In genomic region chr5:138262001-138262400, GRCm38 (mm10) we compare ENCODE assay signal across 10 mouse cellular contexts. TPM values are rescaled to one million over a fixed set of nuclear protein-coding genes. Genes with fewer than 3 reads are reported as not detected.
DNase-seq lines count a peak whose midpoint lies in the region; ATAC-seq lines count a peak whose summit lies in the region.
"Had no signal": no experiment of that assay in that cellular context is flagged by ENCODE, and none has a peak within 500 bp of the region (broad histone marks: within the 10 kb centered on the region; RNA-seq: fewer than 3 reads in every experiment).

No protein-coding gene starts in this region.

- H3K36me3 ChIP-seq in erythroblast, embryonic 14.5 days (ENCODE audit: control insufficient read depth), result peaks cover 54% of the 10 kb centered on the region
- peaks cover 21% of the 10 kb centered on the region for H3K36me3 ChIP-seq in liver, embryonic 11.5 days (ENCODE audit: control insufficient read depth, insufficient read depth, low read length)
- peaks cover 58% of the 10 kb centered on the region for H3K36me3 ChIP-seq in hindbrain, embryonic 14.5 days (replicated peaks; ENCODE audit: control insufficient read depth, insufficient read depth)

- H3K27me3 ChIP-seq in erythroblast, embryonic 14.5 days (ENCODE audit: control insufficient read depth), result no peaks in the 10 kb centered on the region
- H3K27me3 ChIP-seq in liver, embryonic 11.5 days (replicated peaks; ENCODE audit: control insufficient read depth, insufficient read depth, low read length), result no peaks in the 10 kb centered on the region
- H3K27me3 ChIP-seq in hindbrain, embryonic 14.5 days (ENCODE audit: control insufficient read depth, insufficient read depth, low read length), result no peaks in the 10 kb centered on the region

- H3K4me2 ChIP-seq in liver, embryonic 11.5 days, result peak overlapping the region; percentile 94
- H3K4me2 ChIP-seq in hindbrain, embryonic 14.5 days (replicated peaks), result peak overlapping the region; percentile 91

- H3K4me1 ChIP-seq in erythroblast, embryonic 14.5 days (ENCODE audit: control insufficient read depth), result peaks cover 77% of the 10 kb centered on the region
- H3K4me1 ChIP-seq in liver, embryonic 11.5 days (replicated peaks; ENCODE audit: control insufficient read depth, insufficient read depth, low read length), result peaks cover 54% of the 10 kb centered on the region
- H3K4me1 ChIP-seq in hindbrain, embryonic 14.5 days (replicated peaks; ENCODE audit: control insufficient read depth, insufficient read depth, low read length), result peaks cover 20% of the 10 kb centered on the region

- no peak for ATAC-seq in erythroblast, adult 5-6 weeks (replicated peaks; ENCODE audit: low FRiP score, poor library complexity, severe bottlenecking)
- ATAC-seq in liver, embryonic 11.5 days (replicated peaks; ENCODE audit: low FRiP score), result no peak
- no peak for ATAC-seq in hindbrain, embryonic 14.5 days (ENCODE audit: low FRiP score)
- peak; percentile 6; the same call in 1 of the 2 replicates for ATAC-seq in megakaryocyte progenitor cell, adult 5-6 weeks (replicated peaks; ENCODE audit: poor library complexity)

- DNase-seq in liver, embryonic 11.5 days (ENCODE audit: low spot score), result no peak
- no peak for DNase-seq in liver
- DNase-seq in hindbrain, embryonic 14.5 days (ENCODE audit: low spot score), result no peak
- no peak for DNase-seq in kidney, postnatal 10 days
- no peak for DNase-seq in adrenal gland, adult 2 months

- H3K4me3 ChIP-seq in erythroblast, embryonic 14.5 days (replicated peaks), result peak overlapping the region; percentile 95
- H3K4me3 ChIP-seq in liver, embryonic 11.5 days (ENCODE audit: low read depth, low read length), result peak overlapping the region; percentile 97
- no peak overlapping the region for H3K4me3 ChIP-seq in hindbrain, embryonic 14.5 days (replicated peaks; ENCODE audit: low read length)

- 58% methylated on average over 4 of the region's 4 CpGs for WGBS in liver, embryonic 11.5 days
- WGBS in hindbrain, embryonic 14.5 days, result 84% methylated on average over 4 of the region's 4 CpGs

- peak overlapping the region; percentile 90 for H3K27ac ChIP-seq in liver, embryonic 11.5 days (ENCODE audit: low read depth, low read length)
- no peak overlapping the region for H3K27ac ChIP-seq in hindbrain, embryonic 14.5 days

- peak overlapping the region; percentile 97 for H3K9ac ChIP-seq in liver, embryonic 11.5 days (ENCODE audit: low read depth, low read length)
- 0 out of 2 replicates have a peak overlapping the region, but pooled peaks have one; percentile 96 for H3K9ac ChIP-seq in hindbrain, embryonic 14.5 days

- H3K9me3 ChIP-seq in erythroblast, embryonic 14.5 days (ENCODE audit: control insufficient read depth, low read length), result no peaks in the 10 kb centered on the region
- no peaks in the 10 kb centered on the region for H3K9me3 ChIP-seq in liver, embryonic 11.5 days (ENCODE audit: control insufficient read depth, low read length)
- no peaks in the 10 kb centered on the region for H3K9me3 ChIP-seq in hindbrain, embryonic 14.5 days (ENCODE audit: control insufficient read depth, low read length)

RNA-seq across cellular contexts. Expression of gene BC037034, which starts 1.8 kb away (rescaled TPM):
- polyA plus RNA-seq in erythroblast, embryonic 14.5 days (2012), result 2.4 and 2.9 TPM in 2 replicates
- total RNA-seq in erythroblast, adult 5-6 weeks (2015; ENCODE audit: low replicate concordance), result 9.0 and 16.9 TPM in 2 replicates
- 10.5 and 20.8 TPM in 2 replicates for total RNA-seq in erythroblast, adult 5-6 weeks (2017; ENCODE audit: low replicate concordance)
- 6.8 and 7.2 TPM in 2 replicates for polyA plus RNA-seq in liver, embryonic 11.5 days (2014; fragmentation: Nextera tagmentation; extraction: Ambion mirVana)
- 19.5 and 19.7 TPM in 2 replicates for polyA plus RNA-seq in hindbrain, embryonic 14.5 days (2014; fragmentation: Nextera tagmentation; extraction: Ambion mirVana)
- 35.7 and 44.1 TPM in 2 replicates for total RNA-seq in megakaryocyte progenitor cell, adult 5-6 weeks (2015)
- 44.1 and 46.7 TPM in 2 replicates for total RNA-seq in megakaryocyte progenitor cell, adult 5-6 weeks (2017)
- total RNA-seq in adrenal gland, adult 2 months (2021), result 10 to 100 TPM; 24.3 to 28.4 TPM
- 93.4 and 115 TPM in 2 replicates for polyA plus RNA-seq in adrenal gland, adult 2 months (2012; rRNA removed)

RNA-seq across cellular contexts. Expression of gene Lamtor4, which starts 6.7 kb away (rescaled TPM):
- polyA plus RNA-seq in erythroblast, embryonic 14.5 days (2012), result 2.2 and 2.3 TPM in 2 replicates
- 34.5 and 63.6 TPM in 2 replicates for total RNA-seq in erythroblast, adult 5-6 weeks (2015; ENCODE audit: low replicate concordance)
- total RNA-seq in erythroblast, adult 5-6 weeks (2017; ENCODE audit: low replicate concordance), result 11.3 and 13.1 TPM in 2 replicates
- 40.3 and 49.2 TPM in 2 replicates for polyA plus RNA-seq in liver, embryonic 11.5 days (2014; fragmentation: Nextera tagmentation; extraction: Ambion mirVana)
- polyA plus RNA-seq in hindbrain, embryonic 14.5 days (2014; fragmentation: Nextera tagmentation; extraction: Ambion mirVana), result 74.7 and 85.0 TPM in 2 replicates
- total RNA-seq in megakaryocyte progenitor cell, adult 5-6 weeks (2015), result 123 and 127 TPM in 2 replicates
- total RNA-seq in megakaryocyte progenitor cell, adult 5-6 weeks (2017), result 69.9 and 101 TPM in 2 replicates
- total RNA-seq in adrenal gland, adult 2 months (2021), result 10 to 100 TPM; 72.3 to 99.9 TPM
- polyA plus RNA-seq in adrenal gland, adult 2 months (2012; rRNA removed), result 184 and 189 TPM in 2 replicates

RNA-seq across cellular contexts. Expression of gene Gal3st4, which starts 10.6 kb away (rescaled TPM):
- polyA plus RNA-seq in erythroblast, embryonic 14.5 days (2012), result not detected in 2 replicates
- not detected in 2 replicates for total RNA-seq in erythroblast, adult 5-6 weeks (2015; ENCODE audit: low replicate concordance)
- not detected in 2 replicates for total RNA-seq in erythroblast, adult 5-6 weeks (2017; ENCODE audit: low replicate concordance)
- 0.60 and 0.96 TPM in 2 replicates for polyA plus RNA-seq in liver, embryonic 11.5 days (2014; fragmentation: Nextera tagmentation; extraction: Ambion mirVana)
- polyA plus RNA-seq in hindbrain, embryonic 14.5 days (2014; fragmentation: Nextera tagmentation; extraction: Ambion mirVana), result 2.6 and 2.9 TPM in 2 replicates
- total RNA-seq in megakaryocyte progenitor cell, adult 5-6 weeks (2015), result not detected in 2 replicates
- 0.12 and 0.30 TPM in 2 replicates for total RNA-seq in megakaryocyte progenitor cell, adult 5-6 weeks (2017)
- under 1 TPM; 0.12 to 0.28 TPM for total RNA-seq in adrenal gland, adult 2 months (2021)
- 0.07 TPM in 2 replicates for polyA plus RNA-seq in adrenal gland, adult 2 months (2012; rRNA removed)
- total RNA-seq: neutrophil, adult 5-6 weeks had no signal

RNA-seq across cellular contexts. Expression of gene Gm43720, which starts 17.8 kb away (rescaled TPM):
- polyA plus RNA-seq in erythroblast, embryonic 14.5 days (2012), result not detected in 2 replicates
- total RNA-seq in erythroblast, adult 5-6 weeks (2015; ENCODE audit: low replicate concordance), result 0.21 TPM in 1 of 2 replicates, not detected in the other
- total RNA-seq in erythroblast, adult 5-6 weeks (2017; ENCODE audit: low replicate concordance), result not detected in 2 replicates
- polyA plus RNA-seq in liver, embryonic 11.5 days (2014; fragmentation: Nextera tagmentation; extraction: Ambion mirVana), result 0.05 and 0.12 TPM in 2 replicates
- polyA plus RNA-seq in hindbrain, embryonic 14.5 days (2014; fragmentation: Nextera tagmentation; extraction: Ambion mirVana), result 0.15 TPM in 1 of 2 replicates, not detected in the other
- total RNA-seq in megakaryocyte progenitor cell, adult 5-6 weeks (2015), result not detected in 2 replicates
- total RNA-seq in megakaryocyte progenitor cell, adult 5-6 weeks (2017), result not detected in 2 replicates
- not detected for total RNA-seq in adrenal gland, adult 2 months (2021)
- not detected in 2 replicates for polyA plus RNA-seq in adrenal gland, adult 2 months (2012; rRNA removed)
- total RNA-seq: left cerebral cortex, postnatal 14 days; neutrophil, adult 5-6 weeks had no signal

RNA-seq across cellular contexts. Expression of gene Gpc2, which starts 17.8 kb away (rescaled TPM):
- 0.06 and 0.07 TPM in 2 replicates for polyA plus RNA-seq in erythroblast, embryonic 14.5 days (2012)
- total RNA-seq in erythroblast, adult 5-6 weeks (2015; ENCODE audit: low replicate concordance), result 2.9 TPM in 1 of 2 replicates, not detected in the other
- 1.7 TPM in 1 of 2 replicates, not detected in the other for total RNA-seq in erythroblast, adult 5-6 weeks (2017; ENCODE audit: low replicate concordance)
- 1.9 and 2.7 TPM in 2 replicates for polyA plus RNA-seq in liver, embryonic 11.5 days (2014; fragmentation: Nextera tagmentation; extraction: Ambion mirVana)
- 23.9 and 24.2 TPM in 2 replicates for polyA plus RNA-seq in hindbrain, embryonic 14.5 days (2014; fragmentation: Nextera tagmentation; extraction: Ambion mirVana)
- 1.2 and 2.0 TPM in 2 replicates for total RNA-seq in megakaryocyte progenitor cell, adult 5-6 weeks (2015)
- total RNA-seq in megakaryocyte progenitor cell, adult 5-6 weeks (2017), result 3.2 and 3.9 TPM in 2 replicates
- under 1 TPM; 0.35 to 0.63 TPM for total RNA-seq in adrenal gland, adult 2 months (2021)
- polyA plus RNA-seq in adrenal gland, adult 2 months (2012; rRNA removed), result 2.3 and 3.1 TPM in 2 replicates

Comparison
In these comparisons a context has a peak if more than half of its experiments do, and no peak if none do; other contexts are left out.
1. RNA of gene Lamtor4, which starts 6.7 kb away (polyA plus RNA-seq): 184 to 189 TPM in adrenal gland, adult 2 months, 74.7 to 85.0 TPM in hindbrain, embryonic 14.5 days and 40.3 to 49.2 TPM in liver, embryonic 11.5 days; 2.2 to 2.3 TPM in erythroblast, embryonic 14.5 days; every median in the first group is over 10 times any median in the second.